Mouse (Mus musculus) heart, postnatal 0 days (tissue): ENCODE measurements at regions not wholly inside any gene's neighbourhood (a gene's known extent, or its start where the extent isn't known, plus 50 kb on each side); places are given as distances from the start of the nearest gene placed in this dataset.

Experiments used
- CTCF ChIP-seq: IDR thresholded peaks from 2 replicates; pipeline ENCODE4 v1.5.1; 2016; ENCODE audit warnings: antibody characterized with exemption, control low read depth, low read depth
- EP300 ChIP-seq: IDR thresholded peaks from 2 replicates; pipeline ENCODE4 v1.6.1; 2016; ENCODE audit warnings: antibody characterized with exemption, low read depth

- TF ChIP-seq CTCF, result no peak
- TF ChIP-seq EP300, result no peak
Measured at GRCm38 (mm10) chr14:105779760-105780159, 116.9 kb downstream of the Spry2 start.
